Mouse (Mus musculus): ENCODE data around the gene Tamm41.

GRCm38 (mm10) chr6:114965802-114966201 is 71.9 kb downstream of the Tamm41 start:
- TF ChIP-seq CTCF (IDR thresholded peaks at IDR 0.05; ENCODE audit: extremely low read depth, insufficient read length, insufficient replicate concordance, low read depth, low read length) (no peak), POLR2A (IDR thresholded peaks at IDR 0.05; ENCODE audit: low read depth, low read length) (no peak)

Measured in small intestine, adult 2 months (tissue).